Mouse (Mus musculus): ENCODE results near the gene Taf1c.

Gene Taf1c

GRCm38 (mm10) chr8:119569881-119570280 lies 35.1 kb downstream of the Taf1c start:
- peak; percentile 12 for DNase-seq

DNA sequence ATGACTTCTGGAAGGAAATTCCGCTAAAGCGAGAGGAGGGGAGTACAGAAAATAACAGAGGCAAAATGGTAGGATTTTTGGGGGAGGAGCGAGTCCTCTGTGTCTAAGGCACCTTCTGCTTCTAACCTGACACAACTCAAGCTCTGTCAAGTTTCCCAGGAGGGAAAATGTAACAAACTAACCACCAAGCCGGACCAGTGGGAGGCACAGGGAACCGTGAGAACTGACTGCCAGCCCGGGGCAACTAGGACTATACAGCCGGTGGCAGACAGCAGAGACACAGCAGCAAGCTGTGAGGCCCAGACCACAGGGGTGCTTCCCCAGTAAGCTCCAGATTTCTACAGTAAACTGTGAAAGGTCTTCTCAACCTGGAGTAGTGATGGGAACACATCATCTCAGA lies 36.1 kb downstream of the Taf1c start:
- no peak for DNase-seq

GRCm38 (mm10) chr8:119568251-119568650 lies 36.8 kb downstream of the Taf1c start:
- DNase-seq, result no peak

GRCm38 (mm10) chr8:119566367-119566766 lies 38.7 kb downstream of the Taf1c start:
- no peak for DNase-seq

DNA sequence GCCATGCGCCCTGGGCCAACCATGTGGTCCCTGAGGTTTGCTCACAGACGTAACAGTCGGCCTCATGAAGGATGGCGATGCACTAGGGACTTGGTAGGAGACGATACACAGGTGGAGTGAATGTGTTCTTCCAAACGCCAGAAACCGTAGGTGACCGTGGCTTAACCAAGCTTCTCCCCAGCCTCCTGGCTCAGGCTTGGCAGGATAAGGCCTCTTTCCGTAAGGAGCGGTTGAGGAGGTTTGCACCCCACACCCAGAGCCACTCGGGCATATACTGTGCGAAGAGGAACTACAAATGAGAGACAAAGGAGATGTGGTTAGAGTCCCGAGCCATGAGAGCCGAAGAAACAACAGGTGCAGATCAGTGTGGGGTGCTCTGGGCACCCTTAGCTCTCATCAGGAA lies 41.2 kb downstream of the Taf1c start:
- no peak for DNase-seq

DNA sequence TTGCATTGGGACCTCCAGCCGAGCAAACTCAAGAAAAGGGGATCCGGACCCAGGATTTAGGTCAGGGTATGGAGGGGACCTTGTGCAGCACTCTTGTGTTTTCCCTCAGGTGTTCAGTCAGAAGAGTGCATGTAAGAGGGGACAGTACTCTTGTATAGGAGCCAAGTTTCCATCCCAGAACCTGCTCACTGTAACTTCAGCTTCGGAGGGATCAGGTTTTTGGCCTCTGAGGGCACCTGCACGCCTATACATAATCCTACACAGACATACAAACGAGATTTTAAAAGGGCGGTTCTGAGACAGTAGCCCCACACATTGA lies 45.7 kb downstream of the Taf1c start:
- no peak for DNase-seq

DNA sequence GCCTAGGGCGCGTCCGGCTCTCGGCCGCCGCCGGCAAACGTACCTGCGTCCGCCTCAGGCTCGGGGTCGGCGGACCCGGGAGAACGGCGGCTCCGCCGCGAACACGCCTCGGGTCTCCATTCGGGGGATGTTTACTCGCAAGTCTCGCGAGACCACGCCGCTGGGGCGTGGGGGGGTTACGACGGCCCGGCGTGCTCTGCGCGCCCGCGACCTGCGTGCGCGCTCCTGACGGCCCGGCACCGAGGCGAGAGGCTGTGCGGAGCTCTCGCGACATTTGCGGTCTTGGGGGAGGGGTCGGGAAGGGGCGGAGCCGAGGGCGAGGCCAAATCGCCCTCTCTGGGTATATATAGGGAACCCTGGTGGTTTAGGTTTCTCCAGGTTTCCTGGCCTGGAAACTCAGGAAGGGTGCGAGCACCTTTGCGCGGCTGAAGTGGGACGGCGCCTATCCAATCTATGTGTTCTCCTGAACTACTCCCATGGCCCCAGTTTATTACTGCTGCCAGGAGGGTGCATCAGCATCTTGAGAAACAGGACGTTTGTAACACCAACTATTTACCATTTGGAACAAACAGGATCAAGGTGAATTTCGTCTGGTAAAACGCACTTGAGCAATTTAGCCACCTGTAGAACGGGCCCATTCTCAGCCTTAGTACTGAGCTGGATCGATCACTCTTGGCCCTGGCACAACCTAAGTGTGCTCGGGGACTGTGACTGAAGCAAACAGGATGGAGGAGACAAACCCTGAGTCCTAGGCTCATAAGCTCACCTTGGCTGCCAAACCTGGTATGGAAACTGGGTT lies 46.2 kb downstream of the Taf1c start, which contains the start of gene Mbtps1:
Mbtps1 (minus strand) TSS at position 133 of the 799 bp plus-strand sequence.
- peak; percentile 96 for DNase-seq

DNA sequence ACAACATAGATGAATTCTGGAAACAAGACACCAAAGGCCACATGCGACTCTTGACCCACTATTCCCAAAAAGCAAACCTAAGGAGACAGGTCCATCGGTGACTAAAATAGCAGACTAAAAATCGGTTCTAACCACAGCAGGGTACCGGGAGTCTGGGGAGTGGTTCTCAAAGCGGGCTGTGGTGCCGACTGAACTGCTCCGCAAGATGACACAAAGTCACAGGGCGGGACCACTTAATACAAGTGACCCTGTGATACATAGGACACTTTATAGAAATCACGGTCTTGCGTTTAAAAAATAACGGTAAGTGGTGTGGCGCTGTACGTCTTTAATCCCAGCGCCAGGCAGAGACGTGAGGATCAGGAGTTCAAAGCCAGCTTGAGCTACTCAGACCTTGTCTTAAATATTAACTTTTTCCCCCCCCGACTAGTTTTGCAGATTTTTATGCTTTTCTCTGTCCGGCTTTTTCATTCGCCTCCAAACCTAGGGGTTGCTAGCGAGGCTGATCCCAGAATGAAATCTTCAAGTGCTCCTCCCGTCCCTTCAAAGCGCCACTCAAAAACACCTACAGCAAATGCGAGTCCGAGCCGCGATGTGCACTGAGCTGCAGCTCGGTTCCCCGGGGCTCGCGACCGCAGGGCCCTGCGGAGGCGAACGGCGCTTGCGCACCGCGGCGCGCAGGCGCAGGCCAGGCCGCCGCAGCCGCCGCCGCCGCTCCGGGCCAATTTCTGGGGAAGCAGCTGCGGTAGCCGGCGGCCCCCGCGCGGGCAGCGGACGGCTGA lies 47.0 kb downstream of the Taf1c start:
- peak; percentile 76 for DNase-seq

DNA sequence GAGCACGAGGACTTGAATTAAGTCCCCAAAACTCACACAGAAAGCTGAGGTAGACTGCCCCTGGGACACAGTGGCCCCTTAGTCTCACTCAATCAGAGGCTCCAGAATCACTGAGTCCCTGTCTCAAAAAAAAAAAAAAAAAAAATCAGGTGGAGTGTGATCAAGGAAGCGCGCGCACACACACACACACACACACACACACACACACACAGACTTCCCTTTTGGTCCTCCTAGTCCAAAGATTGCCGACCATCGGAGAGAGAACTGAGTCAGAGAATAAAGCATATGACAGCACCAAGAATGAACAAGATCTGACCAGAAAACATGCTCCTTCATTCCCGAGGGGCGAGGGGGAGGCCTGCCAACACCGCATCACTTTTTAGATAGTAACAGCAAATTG lies 47.9 kb downstream of the Taf1c start:
- DNase-seq, result no peak

DNA sequence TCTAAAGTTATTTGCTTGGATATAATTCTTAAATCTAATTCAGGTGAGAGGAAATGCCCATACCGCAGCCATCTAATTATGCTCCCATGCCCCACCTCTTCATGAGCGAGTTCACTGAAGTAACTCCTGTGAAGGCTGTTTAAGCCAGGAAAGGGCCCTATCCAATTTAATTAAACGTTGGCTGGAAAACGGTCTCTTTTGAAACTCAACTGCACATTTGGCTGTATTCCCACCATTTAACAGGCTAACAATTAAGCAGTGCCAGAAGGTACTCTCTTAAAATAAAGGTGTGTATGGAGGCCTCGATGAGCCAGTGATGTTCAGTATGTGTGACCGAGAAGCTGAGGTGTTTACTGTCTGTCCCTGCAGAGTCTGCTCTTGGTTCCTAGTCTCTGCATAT lies 49.2 kb downstream of the Taf1c start:
- DNase-seq, result no peak

DNA sequence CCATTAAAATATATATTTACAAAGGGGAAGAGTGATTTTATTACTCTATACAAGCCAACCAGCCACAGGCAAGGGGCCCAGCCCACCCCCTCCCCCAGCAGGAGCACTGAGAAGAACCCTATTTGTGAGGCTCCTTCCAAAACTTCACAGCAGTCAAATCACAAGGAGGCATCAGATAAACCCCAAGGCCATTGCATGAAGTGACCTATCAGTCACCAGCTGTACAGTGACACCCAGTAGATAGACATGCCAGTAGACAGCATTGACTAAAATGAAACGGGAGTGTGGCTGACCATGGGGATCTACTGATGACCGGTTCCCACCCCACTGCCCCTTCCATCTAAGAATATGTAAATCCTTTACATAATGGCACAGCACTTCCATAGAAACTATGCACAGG lies 52.1 kb downstream of the Taf1c start:
- DNase-seq, result no peak

- no peak for DNase-seq
These were observed 56.4 kb downstream of the Taf1c start for GRCm38 (mm10) chr8:119548560-119549113.
